Mouse (Mus musculus) B cell, adult 2 months (primary cell): Measurements from ENCODE around the gene Card10.

ENCODE experiments used
- DNase-seq, 2 experiments: peaks; one replicate each; pipeline ENCODE4 v3.0.0; 2022

The Card10 gene

GRCm38 (mm10) chr15:78834233-78835005 is 31.6 kb upstream of the Card10 start:
- DNase-seq: no peak

GRCm38 (mm10) chr15:78833582-78833981 is 30.7 kb upstream of the Card10 start:
- no peak for DNase-seq

- DNase-seq: no peak
These were observed 29.9 kb upstream of the Card10 start for GRCm38 (mm10) chr15:78832701-78833123.

GRCm38 (mm10) chr15:78831720-78832657 is 29.1 kb upstream of the Card10 start:
- DNase-seq: no peak

- DNase-seq: no peak
These were observed 28.2 kb upstream of the Card10 start for GRCm38 (mm10) chr15:78830742-78831719.

- no peak for DNase-seq
These were observed 26.8 kb upstream of the Card10 start for GRCm38 (mm10) chr15:78829636-78830035.

GRCm38 (mm10) chr15:78828315-78828714 is 25.5 kb upstream of the Card10 start:
- no peak for DNase-seq

GRCm38 (mm10) chr15:78826213-78827204 is 23.7 kb upstream of the Card10 start:
- peak; percentile 61 to 69 for DNase-seq

GRCm38 (mm10) chr15:78816074-78816391 is 13.2 kb upstream of the Card10 start:
- no peak for DNase-seq

- DNase-seq: no peak
These were observed 12.7 kb upstream of the Card10 start for GRCm38 (mm10) chr15:78815314-78816073.

- DNase-seq: no peak
These were observed 10.8 kb upstream of the Card10 start for GRCm38 (mm10) chr15:78813603-78814002.

GRCm38 (mm10) chr15:78810146-78810545 is 7.3 kb upstream of the Card10 start:
- no peak for DNase-seq

- DNase-seq: no peak
These were observed 6.9 kb upstream of the Card10 start for GRCm38 (mm10) chr15:78809739-78810138.

GRCm38 (mm10) chr15:78808980-78809379 is 6.1 kb upstream of the Card10 start:
- DNase-seq: no peak

- DNase-seq: no peak
These were observed 4.3 kb upstream of the Card10 start for GRCm38 (mm10) chr15:78807141-78807540.

GRCm38 (mm10) chr15:78806614-78807013 is 3.8 kb upstream of the Card10 start:
- no peak for DNase-seq

GRCm38 (mm10) chr15:78805351-78805750 is 2.5 kb upstream of the Card10 start:
- no peak for DNase-seq

GRCm38 (mm10) chr15:78804326-78804725 is 1.5 kb upstream of the Card10 start:
- DNase-seq: no peak

GRCm38 (mm10) chr15:78803499-78803900 is 658 bp upstream of the Card10 start:
- no peak for DNase-seq

GRCm38 (mm10) chr15:78801971-78802741 is 686 bp downstream of the Card10 start:
- DNase-seq: peak; percentile 27 to 32
